Mouse (Mus musculus) fibroblast of lung, adult 2 months (primary cell): ENCODE measurements at regions not wholly inside any gene's neighbourhood (a gene's known extent, or its start where the extent isn't known, plus 50 kb on each side); places are given as distances from the start of the nearest gene placed in this dataset.
"Not testable (repeated sequence)": the region's sequence is repeated elsewhere in the genome, so short reads cannot be mapped to it uniquely, and the experiment has no call there.

Experiments
- DNase-seq: peaks from one replicate; pipeline ENCODE4 v3.0.0-alpha.2; 2011; ENCODE audit warnings: low read depth

DNA sequence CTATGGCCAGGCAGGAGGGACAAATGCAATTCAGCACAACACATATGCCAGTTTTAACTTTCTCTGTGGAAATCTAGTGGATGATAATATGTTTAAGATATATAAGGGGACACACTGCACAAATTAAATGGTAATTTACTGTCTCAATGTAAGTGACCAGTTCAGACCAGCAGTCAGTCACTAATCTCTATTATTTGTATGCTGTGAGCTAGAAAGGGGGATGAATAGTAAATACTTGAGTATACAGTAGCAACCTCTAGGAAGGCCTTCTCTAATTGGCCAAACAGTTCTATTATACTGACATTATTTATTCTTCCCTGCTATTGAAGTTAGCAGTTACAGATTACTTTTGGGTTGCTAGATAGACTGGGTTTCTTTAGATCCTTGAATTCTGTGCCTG is 391.2 kb downstream of the Fign start:
- DNase-seq: no peak

DNA sequence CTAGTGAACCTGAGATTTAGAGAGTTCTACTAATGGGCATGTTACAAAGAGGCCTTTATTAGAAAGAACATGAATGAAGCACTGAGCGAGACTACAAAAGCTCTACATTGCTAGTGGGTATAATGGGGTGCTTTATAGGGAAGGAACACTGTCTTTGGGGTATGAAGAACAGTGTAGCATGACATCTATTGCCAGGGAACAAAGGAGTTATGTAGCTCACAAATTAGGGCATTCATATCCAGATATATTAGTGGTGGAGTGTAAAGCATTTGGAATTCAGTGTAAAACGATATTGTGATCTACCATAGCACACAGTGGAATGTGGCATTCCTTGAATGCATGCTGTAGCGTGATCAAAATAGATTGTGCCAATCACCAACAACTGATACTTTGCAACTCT is 391.7 kb downstream of the Fign start:
- no peak for DNase-seq

GRCm38 (mm10) chr2:63702333-63703096 is 395.3 kb downstream of the Fign start:
- no peak for DNase-seq

- DNase-seq: no peak
Observed at GRCm38 (mm10) chr2:63701861-63702260, 396.0 kb downstream of the Fign start.

DNA sequence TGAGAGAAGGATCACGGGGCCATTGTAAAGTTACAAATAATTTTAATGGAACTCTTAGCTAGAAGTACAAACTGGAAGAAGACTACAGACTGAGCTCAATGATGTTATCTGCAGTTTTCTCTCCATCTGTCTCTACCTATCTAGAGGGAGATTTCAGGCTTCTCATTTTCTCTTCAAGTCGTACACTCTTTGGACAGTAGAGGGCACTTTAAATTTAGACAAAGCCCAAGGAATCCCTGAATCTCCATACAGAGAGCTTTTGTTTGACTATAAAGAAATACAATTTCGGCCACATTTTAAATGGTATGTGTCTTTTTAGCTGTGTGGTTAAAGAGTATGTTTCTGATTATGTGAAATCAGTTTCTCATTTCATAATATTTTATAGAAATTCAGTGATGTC is 397.6 kb downstream of the Fign start:
- peak; percentile 14 for DNase-seq

DNA sequence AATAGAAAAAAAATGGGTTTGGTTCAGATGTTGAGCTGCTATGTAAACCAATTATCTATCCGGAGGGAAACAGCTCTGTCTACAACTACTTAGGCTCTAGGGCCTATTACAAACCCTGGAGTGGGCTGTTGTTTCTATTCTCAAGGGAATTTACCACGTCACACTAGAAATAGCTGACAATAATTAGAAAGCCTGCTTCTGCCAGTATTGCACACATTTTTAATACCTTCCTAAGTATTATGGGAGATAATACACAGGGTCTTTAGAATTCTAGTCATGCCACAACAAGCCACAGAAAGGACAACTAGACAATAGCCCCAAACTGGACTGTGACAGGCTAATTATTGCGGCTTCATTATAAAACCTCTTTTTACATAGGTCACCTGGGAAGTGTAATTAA is 428.1 kb downstream of the Fign start:
- DNase-seq: no peak

- DNase-seq: no peak
Observed at GRCm38 (mm10) chr2:63668784-63669183, 429.1 kb downstream of the Fign start.

GRCm38 (mm10) chr2:63659947-63660346 is 437.9 kb downstream of the Fign start:
- not testable (repeated sequence) for DNase-seq
